Mouse (Mus musculus) frontal cortex, postnatal 10 days (tissue): ENCODE measurements around the gene Maob.

Source experiments
- DNase-seq, 2 experiments: peaks; one replicate each; pipeline ENCODE4 v3.0.0; 2022; ENCODE audit warnings: low spot score in 2 of 2, mixed read lengths in 1 of 2

Maob gene

DNA sequence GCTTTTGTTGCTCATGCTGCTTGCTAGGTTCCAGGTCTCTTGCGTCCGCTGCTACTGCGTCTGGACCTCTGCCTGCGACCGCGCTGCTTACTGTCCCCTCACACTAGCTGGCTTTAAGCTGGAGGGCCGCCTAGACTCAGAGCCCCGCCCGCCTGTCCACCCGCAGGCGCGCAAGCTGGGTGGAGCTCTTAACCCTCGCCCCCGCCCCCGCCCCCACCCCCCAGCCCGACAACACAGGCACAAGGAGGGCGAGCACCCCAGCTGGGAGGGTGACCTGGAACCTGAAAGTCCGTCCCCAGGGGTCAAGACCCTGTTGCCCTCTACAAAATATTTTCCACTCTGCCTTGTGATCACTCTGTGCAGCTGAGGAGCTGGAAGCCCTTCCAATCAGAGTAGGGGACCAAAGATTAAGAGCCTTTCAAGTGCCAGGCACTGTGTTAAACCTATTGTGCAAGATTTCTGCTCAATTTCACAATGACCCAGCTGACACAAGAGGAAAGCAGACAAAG, at the start of gene Maob:
Gene Maob, minus strand, starts transcription at position 106 of the 509 bp plus-strand sequence.
- DNase-seq: peak; percentile 3 to 7

DNA sequence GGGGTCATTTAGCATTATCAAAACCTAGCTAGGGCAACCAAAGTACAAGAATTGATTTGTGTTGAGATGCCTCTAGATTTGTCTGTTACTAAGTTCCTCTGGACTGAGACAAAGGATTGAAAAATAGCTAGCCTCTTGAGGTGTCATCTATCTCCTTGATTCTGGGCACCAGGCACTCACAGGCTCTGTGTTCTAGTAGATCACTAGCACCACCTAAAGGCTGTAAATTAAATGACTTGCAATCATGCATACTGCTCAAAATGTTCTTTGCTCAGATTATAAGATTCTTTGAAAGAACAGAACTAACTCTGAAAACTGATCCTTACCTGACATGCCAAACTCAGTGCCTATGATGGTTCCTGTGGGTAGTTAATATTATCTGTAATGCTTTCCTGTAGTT, 43.1 kb upstream of the Maob start:
- no peak for DNase-seq

DNA sequence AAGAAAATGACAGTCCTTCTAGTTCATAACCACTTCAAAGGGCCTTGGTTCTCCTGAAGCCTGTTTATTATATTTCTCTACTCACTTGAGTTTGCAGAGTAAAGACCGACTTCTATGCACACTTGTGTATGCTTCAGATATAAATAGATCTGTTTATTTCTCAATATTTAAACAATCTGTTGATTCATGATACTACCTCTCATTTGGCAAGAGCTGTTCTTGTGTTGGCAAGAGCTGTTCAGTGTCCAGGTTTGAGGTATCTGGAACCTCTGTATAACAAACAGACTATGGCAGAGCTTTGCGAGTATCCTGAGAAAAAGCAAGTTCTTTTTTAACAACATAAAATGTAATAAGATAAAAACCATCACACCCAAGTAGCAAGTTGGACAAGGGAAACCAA, 28.9 kb upstream of the Maob start:
- DNase-seq: no peak

DNA sequence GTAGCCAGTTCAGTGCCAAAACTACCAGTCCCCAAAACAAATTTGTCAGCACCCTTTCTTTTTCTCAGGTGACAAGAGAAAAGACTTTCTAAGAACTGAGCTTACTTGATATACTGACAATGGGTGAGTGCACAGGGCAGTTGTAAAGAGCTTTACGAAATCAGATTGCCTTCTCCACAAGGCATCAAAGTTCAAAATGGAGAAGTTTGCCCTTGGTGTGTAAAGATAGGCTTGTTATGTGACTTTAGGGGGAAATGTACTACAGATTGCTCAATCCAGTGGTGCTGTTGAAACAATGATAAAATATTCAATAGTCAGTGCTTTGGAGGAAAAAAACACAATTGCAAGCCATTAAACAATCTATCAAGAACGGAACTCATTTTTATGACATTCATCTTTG, 24.3 kb upstream of the Maob start:
- DNase-seq: no peak

DNA sequence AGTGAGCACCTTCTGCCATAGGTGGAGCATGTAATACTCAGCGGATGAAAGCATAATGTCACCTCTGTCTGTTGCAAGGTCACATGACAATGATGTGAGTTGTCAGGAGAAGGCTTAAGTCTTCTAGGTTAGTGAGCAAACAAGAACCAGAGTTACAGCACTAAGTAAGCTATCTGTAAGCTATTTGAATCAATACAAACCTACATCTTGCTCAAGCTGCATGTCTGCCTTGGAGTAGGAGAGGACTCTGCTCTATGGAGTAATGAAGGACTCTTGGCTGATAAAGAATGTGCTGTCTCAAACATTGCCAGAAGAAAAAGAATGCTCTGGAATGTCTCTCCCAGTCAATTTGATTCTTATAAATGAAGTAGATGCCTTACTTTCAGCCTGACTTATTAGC, 20.1 kb upstream of the Maob start:
- no peak for DNase-seq

DNA sequence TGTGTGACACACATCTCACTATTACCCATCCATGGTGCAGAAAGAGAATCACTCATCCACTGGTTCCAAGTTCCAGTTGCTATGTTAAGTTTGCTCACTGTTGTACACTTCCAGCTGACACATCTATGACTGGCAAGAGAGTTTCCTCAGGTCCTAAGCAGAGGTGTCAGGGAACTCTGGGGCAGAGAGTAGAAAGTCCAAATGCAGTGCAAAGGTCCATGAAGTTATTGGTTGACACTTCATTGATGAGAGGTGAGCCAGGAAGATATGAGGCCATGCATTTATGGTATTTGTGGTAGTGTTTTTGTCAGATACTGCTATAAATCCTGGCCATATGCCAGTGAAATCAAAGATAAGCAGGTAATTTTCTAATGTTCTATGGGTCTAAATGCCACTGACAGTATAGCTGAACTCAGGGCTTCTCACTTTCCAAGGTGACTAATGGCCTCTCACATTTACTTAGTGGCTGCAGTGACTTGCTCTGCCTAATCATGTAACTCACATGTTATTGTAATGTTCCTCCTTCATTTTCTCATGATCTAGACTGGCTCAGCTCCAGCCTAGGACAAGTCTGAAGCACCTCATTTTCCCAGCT, 19.4 kb upstream of the Maob start:
- DNase-seq: no peak

DNA sequence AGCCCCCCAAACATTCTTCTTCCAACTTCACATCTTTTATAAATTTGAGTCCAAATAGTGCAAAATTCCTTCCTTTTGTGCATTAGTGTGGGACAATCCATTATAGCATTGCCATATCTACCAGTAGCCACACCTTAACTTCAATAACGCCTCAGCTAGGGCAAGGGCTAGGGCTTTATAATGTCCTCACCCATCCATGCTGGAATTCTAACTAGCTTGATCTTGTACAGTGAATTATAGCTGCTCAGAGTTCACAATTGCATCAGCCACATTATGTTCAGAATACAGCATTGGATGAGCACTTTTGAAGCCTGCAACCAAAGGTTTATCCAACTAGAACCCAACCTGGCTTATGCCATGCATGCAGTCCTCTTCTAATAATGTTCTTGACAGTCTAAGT, 8.9 kb upstream of the Maob start:
- DNase-seq: no peak

DNA sequence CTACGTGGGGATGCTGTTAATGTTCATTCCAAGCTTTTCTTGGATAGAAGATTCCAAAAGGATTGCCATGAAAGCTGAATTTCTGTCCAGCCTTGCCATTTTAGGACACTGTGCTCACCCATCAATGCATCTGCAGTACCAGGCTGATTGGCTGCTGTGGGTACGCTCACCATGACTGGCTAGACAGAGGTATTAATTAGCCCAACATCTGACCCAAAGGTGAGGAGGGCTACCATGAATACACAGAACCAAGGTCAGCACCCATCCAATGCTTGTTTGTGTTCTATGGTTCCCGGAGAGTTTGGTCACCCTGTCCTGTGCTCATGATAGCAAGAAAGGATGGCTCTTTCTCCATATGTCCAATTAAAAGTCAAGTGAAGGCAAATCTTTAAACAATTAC, 1.2 kb downstream of the Maob start:
- DNase-seq: no peak

DNA sequence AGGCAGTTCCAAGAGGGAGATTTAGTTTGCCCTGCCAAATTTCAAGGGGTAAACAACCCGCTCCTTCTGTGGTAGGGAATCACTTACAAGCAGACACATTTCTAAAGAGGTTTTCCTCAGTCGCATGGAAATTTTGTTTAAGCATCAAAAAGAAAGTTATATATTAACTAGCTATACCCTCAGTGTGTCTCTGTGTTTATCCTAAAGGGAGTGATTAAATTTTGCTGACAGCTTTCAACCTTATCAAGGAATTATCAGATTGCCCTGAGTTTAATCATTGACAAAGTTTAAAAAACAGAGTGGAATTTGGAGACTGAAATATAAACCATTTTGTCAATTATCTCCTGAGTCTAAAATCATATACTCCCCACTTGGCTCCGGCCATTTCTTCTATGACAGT, 5.1 kb downstream of the Maob start:
- no peak for DNase-seq

DNA sequence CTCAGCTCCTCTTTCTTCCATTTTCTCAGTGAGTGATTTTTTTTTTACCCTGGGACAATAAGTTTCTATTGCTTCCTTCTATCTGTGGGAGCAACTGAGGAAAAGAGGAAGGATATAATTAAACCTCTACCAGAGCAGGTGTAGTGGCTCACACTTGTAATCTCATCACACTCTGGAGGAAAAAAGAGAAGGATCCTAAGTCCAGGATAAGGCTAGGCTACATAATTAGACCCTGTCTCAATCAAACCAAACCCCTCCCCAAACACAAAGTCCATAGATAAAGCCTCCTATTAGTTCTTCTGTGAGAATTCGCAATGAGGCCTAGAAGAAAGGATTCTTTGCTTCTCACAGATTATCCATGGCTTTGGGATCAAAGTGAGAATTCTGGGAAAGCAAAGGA, 49.7 kb downstream of the Maob start:
- DNase-seq: no peak

DNA sequence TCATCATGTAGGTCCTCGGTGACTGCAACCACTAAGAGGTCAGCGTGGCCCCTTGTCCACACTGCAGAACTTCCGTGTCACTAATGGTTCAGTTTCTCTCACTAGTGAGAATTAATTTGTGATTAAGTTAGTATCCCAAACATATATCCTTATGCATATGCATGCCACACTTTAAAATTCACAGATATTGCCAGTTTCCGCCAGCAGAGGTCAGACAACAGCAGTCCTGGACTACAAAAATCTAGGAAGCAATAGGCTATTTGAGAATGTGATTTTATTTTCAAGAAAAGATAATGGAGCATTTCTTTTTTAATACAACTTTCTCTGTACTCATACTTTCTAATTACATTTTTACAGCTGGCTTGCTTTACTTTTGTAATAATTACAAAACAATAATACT, 51.0 kb downstream of the Maob start:
- DNase-seq: peak; percentile 2 to 8

DNA sequence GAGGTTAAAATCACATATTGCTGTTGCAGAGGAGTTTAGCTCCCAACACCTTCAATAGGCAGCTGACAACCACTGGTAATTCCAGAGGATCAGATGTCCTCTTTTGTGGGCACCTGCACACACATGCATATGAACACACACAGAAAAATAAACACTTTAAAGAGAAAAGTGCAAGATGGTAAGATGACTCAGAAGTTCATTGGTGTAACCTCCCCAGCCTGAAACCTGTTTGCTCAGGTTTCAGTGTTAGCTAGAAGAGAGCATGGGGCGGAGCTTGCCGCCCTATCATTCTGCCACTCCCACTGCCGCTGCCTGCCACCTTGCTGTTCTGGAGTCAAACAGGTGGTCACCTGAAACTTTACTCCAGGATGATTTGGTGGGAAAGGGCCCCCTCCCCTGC, 55.7 kb downstream of the Maob start:
- DNase-seq: no peak

DNA sequence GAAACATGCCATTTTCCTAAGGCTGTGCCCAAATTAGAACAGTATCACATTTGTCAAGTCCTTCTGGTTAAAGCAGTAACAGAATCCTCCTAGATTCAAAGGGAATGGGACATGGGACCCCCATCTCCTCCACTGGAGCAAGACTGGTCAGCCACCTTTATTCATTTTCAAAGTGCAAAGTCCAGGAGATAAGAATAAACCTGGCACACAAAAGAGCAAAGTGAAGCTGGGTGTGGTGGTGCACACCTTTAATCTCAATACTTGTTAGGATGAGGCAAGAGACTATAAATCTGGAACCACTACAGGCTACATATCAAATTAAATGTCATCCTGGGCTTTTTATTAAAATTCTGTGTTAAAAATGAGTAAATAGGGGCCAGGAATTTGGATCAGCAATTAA, 62.4 kb downstream of the Maob start:
- no peak for DNase-seq

DNA sequence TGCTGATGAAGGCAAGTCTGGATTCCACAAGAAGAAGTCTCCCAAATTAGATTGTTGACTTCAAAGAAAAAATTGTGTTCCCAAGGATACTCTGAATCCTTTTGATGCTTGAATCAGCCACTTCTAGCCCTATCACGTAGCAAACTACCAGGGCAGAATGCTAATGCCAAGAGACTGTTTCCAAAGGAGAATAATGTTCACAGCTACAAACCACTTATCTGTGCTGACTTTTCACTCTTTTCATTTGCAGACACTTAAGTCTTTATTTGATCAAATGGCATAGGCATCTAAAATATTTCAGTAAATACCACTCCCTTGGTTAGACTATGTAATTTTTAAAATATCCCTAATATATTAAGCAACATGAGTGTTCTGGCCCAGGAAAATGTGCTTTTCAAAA, 68.2 kb downstream of the Maob start:
- no peak for DNase-seq

DNA sequence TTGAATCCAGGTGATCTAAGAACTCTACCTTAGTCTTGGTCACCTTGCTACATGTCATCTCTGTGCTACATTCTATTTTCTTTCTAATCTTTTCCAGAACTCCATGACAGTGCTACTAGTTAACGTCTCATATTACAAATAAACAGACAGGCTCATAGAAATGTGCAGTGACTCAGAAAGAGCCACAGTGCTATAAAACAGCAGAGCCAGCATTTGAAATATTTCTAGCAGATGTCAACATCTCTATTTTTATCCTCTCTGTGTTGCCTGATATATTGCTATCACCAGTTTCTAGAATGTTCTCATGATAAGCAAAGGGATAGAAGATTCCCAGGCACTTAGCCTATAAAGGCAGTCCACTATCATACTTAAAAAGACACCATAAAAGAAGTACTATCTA, 103.1 kb downstream of the Maob start:
- no peak for DNase-seq

DNA sequence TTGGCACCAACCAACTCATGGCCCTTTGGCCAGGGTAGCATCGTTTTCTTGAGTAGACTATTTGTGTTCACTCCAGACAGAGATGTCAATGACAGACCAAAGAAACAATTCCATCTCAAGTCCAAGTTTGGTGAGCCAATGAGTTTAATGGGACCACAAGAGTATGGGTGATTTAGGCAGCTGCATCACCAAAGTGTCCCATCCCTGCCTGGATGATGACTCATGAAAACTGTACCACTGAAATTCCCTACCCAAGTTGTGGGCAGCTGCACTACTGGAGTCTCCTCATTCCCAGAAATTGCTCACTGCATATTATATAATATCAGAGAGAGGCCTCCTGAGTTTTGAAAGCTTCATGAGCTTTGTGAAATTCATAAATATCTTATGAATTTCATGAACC, 111.1 kb downstream of the Maob start:
- DNase-seq: no peak
